Mouse (Mus musculus) liver, adult 2 months (tissue): ENCODE results near the gene Rassf5. TPM values are rescaled to one million over a fixed set of nuclear protein-coding genes. Genes with fewer than 3 reads are reported as not detected.

Experiments
- DNase-seq: peaks from one replicate; pipeline ENCODE4 v3.0.0-alpha.2; 2011; ENCODE audit warnings: low read depth, low spot score; ENCODE audit errors: extremely low read depth
- H3K27ac ChIP-seq: fragments of 200-500 bp; replicated peaks from 2 replicates; pipeline ENCODE4 v1.5.1; 2012; ENCODE audit warnings: low read depth, mild to moderate bottlenecking, control low read depth, inconsistent platforms, low read length; ENCODE audit not compliant: insufficient read depth
- H3K27me3 ChIP-seq: fragments of 200-500 bp; 2 replicates; pipeline ENCODE4 v1.6.1; 2012; ENCODE audit warnings: mild to moderate bottlenecking, moderate library complexity, low read length, inconsistent platforms; ENCODE audit not compliant: control insufficient read depth, insufficient read depth
- H3K36me3 ChIP-seq: fragments of 200-500 bp; 2 replicates; pipeline ENCODE4 v1.6.1; 2012; ENCODE audit warnings: low read length, inconsistent platforms; ENCODE audit not compliant: control insufficient read depth, insufficient read depth
- H3K4me1 ChIP-seq: fragments of 200-500 bp; 2 replicates; pipeline ENCODE4 v1.6.1; 2011; ENCODE audit warnings: low read length; ENCODE audit not compliant: control insufficient read depth, insufficient read depth
- H3K4me3 ChIP-seq: fragments of 200-500 bp; 2 replicates; pipeline ENCODE4 v1.5.1; 2011; ENCODE audit warnings: low read depth, mild to moderate bottlenecking, control low read depth, low read length, moderate library complexity; ENCODE audit not compliant: insufficient read depth
- H3K79me2 ChIP-seq: fragments of 200-500 bp; 2 replicates; pipeline ENCODE4 v1.6.1; 2012; ENCODE audit warnings: inconsistent platforms, mild to moderate bottlenecking, low read length, moderate library complexity; ENCODE audit not compliant: control insufficient read depth, insufficient read depth
- H3K9ac ChIP-seq: fragments of 200-500 bp; 2 replicates; pipeline ENCODE4 v1.6.1; 2012; ENCODE audit warnings: low read depth, mild to moderate bottlenecking, control low read depth, inconsistent platforms, low read length
- CTCF ChIP-seq: fragments of 200-500 bp; IDR thresholded peaks from 2 replicates; pipeline ENCODE4 v1.5.1; 2011; ENCODE audit warnings: low read depth, low read length, control low read depth
- POLR2A ChIP-seq: fragments of 200-500 bp; IDR thresholded peaks from 2 replicates; pipeline ENCODE4 v1.6.1; 2011; ENCODE audit warnings: low read length, control low read depth; ENCODE audit not compliant: insufficient read depth; ENCODE audit errors: extremely low read depth
- WGBS: fragments of 180-500 bp; shearing (Covaris S2); methylation state at CpG from one replicate; pipeline ENCODE4 v1.1.7; 2018; 5-methylcytosine and 5-hydroxymethylcytosine counted together
- polyA plus RNA-seq: library from polyadenylated mRNA; depleted of rRNA; stranded (reverse); fragments of >200 nt; gene quantifications from 2 replicates; pipeline ENCODE4 v1.2.3, GENCODE M21; 2012
- total RNA-seq: library from RNA; depleted of rRNA; stranded (reverse); fragments of >200 nt; gene quantifications from 2 replicates; pipeline ENCODE4 v1.2.3, GENCODE M21; 2014

Gene Rassf5
- total and polyA plus RNA-seq, 2 experiments = 3.4 to 6.1 TPM

DNA sequence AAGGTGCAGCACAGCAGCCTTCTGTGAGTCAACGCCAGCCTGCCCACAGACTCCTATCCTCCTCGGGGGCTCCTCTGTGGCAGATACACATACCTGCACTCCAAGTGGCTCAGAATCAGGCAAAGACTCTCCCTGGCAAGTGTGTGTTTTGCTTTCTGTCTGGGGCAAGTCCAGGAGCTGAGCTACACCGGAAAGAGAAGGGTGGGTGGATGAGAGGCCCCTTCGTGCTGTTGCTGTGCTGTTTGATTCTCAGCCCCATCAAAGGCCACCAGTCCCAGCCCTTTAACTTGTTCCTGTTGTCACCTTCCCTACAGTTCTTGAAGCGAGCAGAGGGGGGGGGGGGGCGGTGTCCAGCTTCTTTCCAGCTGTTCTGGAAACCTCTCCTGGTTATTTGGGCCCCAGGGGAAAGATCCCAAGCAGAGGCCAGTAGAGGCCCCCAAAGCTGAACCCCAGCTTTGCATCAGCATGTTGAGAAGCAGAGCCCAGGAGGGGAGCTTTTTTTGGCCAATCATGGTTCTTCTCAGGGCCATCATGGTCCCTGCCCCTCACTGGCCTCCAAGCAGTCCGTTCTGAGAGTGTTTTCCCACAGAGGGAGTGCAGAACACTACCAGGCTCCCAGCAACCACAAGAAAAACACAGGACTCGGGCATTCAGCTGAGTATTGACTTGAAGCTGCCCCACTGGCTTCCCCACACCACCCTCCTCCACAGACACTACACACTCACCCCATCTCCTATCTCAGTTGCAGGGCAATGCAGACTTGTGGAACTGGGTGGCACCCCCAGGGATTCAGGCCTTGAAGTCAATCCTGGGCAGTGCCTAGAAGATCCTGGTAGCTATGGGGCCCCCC, 33.8 kb upstream of the Rassf5 start:
- no peak for DNase-seq
- TF ChIP-seq POLR2A (no peak), CTCF (no peak)
- Histone ChIP-seq H3K36me3 (no peaks in the 10 kb centered on the region), H3K4me3 (peak overlapping the region; percentile 14; the same call in 1 of the 2 replicates), H3K27me3 (no peaks in the 10 kb centered on the region), H3K79me2 (peaks cover 11% of the 10 kb centered on the region; the same call in 1 of the 2 replicates), H3K27ac (peak overlapping the region; percentile 12; the same call in 1 of the 2 replicates), H3K9ac (peak overlapping the region; percentile 23), H3K4me1 (peaks cover 33% of the 10 kb centered on the region)
- WGBS = 61% methylated on average over 8 of the region's 8 CpGs

DNA sequence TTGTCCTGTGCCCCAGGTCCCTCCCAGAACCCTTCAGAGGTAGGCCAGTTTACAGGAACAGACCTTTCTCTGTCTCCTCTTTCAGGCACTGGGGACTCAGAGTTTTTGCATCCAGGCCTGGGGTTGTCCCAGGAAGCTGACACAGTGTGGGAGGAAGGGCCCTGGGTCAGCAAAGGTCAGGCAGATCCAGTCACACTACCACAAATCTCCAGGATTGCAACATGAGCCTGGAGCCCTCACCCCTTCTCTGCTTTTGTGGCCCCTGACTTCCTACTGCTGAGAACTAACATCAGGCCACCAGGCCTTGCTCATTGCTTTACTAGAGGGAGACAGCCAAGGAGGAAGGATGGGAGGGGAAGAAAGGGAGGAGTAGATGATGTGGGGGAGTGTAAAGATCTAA, 31.8 kb upstream of the Rassf5 start:
- TF ChIP-seq CTCF (no peak), POLR2A (no peak)
- peak overlapping the region; percentile 80 for H3K9ac ChIP-seq
- peaks cover 29% of the 10 kb centered on the region for H3K4me1 ChIP-seq
- H3K27ac ChIP-seq = peak overlapping the region; percentile 86
- peak; percentile 70 for DNase-seq
- peak overlapping the region; percentile 61 for H3K4me3 ChIP-seq
- H3K79me2 ChIP-seq = peaks cover 11% of the 10 kb centered on the region; the same call in 1 of the 2 replicates
- H3K36me3 ChIP-seq = no peaks in the 10 kb centered on the region
- H3K27me3 ChIP-seq = no peaks in the 10 kb centered on the region

DNA sequence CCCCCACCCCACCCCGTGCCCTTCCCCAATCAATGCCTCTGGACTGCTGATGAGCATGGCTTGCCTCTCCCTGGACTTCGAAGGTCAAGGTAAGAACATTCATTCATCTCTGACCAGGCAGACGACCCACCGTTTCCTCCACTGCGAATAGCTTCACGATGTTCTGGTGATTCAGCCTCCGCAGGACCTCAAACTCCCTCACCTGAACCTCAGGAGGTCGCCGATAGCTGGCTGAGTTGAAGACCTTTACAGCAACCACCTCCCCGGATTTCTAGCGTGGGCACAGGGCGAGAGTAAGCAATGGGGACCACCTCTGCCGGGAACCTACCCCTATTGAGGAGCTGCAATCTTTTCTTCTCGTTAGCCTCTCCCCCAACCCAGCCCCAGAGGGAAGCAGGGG, 30.5 kb upstream of the Rassf5 start:
- peak overlapping the region; percentile 61 for H3K4me3 ChIP-seq
- 26% methylated on average over 14 of the region's 14 CpGs for WGBS
- peak overlapping the region; percentile 86 for H3K27ac ChIP-seq

DNA sequence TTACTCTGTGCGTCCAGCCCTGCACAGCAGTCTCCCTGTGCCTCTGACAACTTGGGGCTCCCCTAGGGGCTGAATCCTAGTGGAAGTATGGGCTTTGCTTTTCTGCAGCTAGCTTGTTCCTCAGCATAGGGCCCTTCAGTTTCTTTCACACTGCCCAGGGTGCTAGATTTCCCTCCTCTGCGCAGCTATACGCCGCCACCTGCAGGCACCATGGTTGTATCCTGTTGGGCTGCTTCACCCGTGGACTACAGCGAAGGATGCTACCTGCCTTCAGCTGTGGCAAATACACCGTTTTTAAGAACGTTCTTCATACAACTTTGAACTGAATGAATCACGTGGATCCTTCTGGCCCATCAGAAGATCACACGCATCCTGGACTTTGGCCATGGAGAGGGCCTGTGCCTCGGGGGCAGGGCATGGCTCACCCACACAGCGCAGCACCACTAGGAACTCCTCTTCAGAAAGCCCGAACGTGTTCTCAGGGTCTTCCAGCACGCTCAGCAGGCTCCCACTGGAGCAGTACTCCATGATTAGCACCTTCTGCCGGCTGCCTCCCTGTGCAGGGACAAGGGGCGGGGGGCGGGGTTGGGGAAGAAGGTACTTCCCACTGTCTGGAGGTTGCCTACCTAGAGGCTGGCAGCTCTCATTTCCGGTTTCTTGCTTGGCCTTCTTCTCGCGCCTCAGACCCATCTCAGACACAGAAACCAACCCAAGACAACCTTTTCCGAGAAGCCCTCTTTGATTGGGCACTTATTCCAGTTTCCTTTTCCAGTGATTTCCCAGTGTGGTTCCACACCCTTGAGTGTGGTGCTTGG, 29.9 kb upstream of the Rassf5 start:
- H3K4me1 ChIP-seq = peaks cover 18% of the 10 kb centered on the region
- H3K36me3 ChIP-seq = no peaks in the 10 kb centered on the region
- peak; percentile 61; the same call in 1 of the 2 replicates for TF ChIP-seq POLR2A
- TF ChIP-seq CTCF = no peak
- H3K9ac ChIP-seq = peak overlapping the region; percentile 76
- H3K27me3 ChIP-seq = no peaks in the 10 kb centered on the region
- WGBS = 13% methylated on average over 22 of the region's 22 CpGs
- peak; percentile 94 for DNase-seq
- peak overlapping the region; percentile 87 for H3K27ac ChIP-seq
- peak overlapping the region; percentile 59 for H3K4me3 ChIP-seq
- peaks cover 11% of the 10 kb centered on the region; the same call in 1 of the 2 replicates for H3K79me2 ChIP-seq

More for the DNA sequence above, 30.5 kb upstream of the Rassf5 start:
- TF ChIP-seq POLR2A = 0 out of 2 replicates have a peak, but pooled peaks have one; percentile 12
- no peak for TF ChIP-seq CTCF
- H3K4me1 ChIP-seq = peaks cover 21% of the 10 kb centered on the region
- H3K9ac ChIP-seq = peak overlapping the region; percentile 80
- no peak for DNase-seq
- peaks cover 11% of the 10 kb centered on the region; the same call in 1 of the 2 replicates for H3K79me2 ChIP-seq
- H3K36me3 ChIP-seq = no peaks in the 10 kb centered on the region
- H3K27me3 ChIP-seq = no peaks in the 10 kb centered on the region

DNA sequence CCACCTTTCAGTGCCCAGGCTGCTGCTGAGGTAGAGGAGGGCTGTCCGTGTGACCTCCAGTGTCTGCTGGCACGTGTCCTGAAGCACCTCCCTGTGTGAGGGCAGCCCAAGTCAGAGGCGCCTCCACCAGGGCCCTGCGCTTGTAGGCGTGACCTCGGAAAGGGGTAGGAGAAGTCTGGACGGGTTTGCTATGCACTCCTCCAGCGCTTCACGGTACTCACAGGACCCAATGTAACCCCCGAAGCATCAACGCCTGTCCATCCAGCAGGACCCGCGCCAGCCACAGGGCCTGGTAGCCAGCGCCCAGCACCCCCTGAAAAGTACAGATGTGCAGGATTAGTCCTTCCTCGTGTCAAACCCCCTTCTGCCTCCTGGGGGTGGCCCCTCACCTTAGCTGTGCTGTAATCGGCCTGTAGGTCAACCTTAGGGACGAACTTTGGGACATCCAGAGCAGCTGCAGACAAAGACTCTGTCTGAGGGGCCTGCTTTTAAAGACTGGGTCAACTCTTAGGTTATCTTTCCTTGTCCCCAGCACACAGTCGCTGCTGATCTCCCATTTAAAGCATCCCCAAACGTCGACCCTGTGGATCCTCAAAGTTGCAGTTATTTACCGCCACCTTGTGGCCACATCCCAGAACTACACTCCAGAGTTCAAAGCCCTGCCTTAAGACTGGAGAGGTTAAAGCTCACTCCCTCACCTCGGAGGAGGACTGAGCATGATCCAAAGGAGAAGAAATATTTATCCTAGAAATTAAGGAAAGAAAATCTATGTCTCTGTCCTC, 24.9 kb upstream of the Rassf5 start:
- Histone ChIP-seq H3K27ac (no peak overlapping the region), H3K9ac (no peak overlapping the region), H3K4me3 (no peak overlapping the region), H3K27me3 (no peaks in the 10 kb centered on the region), H3K79me2 (no peaks in the 10 kb centered on the region), H3K4me1 (no peaks in the 10 kb centered on the region), H3K36me3 (peaks cover 7% of the 10 kb centered on the region)
- DNase-seq = peak; percentile 62
- WGBS = 57% methylated on average over 22 of the region's 22 CpGs
- no peak for TF ChIP-seq POLR2A
- TF ChIP-seq CTCF = peak; percentile 60; the same call in 1 of the 2 replicates
